Mouse (Mus musculus) cortical plate, adult 2 months (tissue): ENCODE data around the gene Slc30a5.

Experiments
- CTCF ChIP-seq: fragments of 200-500 bp; IDR thresholded peaks from 2 replicates; pipeline ENCODE4 v1.5.1; 2011; ENCODE audit warnings: mild to moderate bottlenecking, control low read depth, low read length; ENCODE audit not compliant: insufficient read depth; ENCODE audit errors: extremely low read depth
- POLR2A ChIP-seq: fragments of 200-500 bp; IDR thresholded peaks from 2 replicates; pipeline ENCODE4 v1.6.1; 2011; ENCODE audit warnings: mild to moderate bottlenecking, low read length, control low read depth; ENCODE audit not compliant: insufficient read depth; ENCODE audit errors: extremely low read depth

- no peak for TF ChIP-seq CTCF
- no peak for TF ChIP-seq POLR2A
Observed at GRCm38 (mm10) chr13:100859117-100859516, 25.9 kb upstream of the Slc30a5 start.
